Mouse (Mus musculus) MEL (cell line): Measurements from ENCODE around the gene Kctd18. TPM values are rescaled to one million over a fixed set of nuclear protein-coding genes. Genes with fewer than 3 reads are reported as not detected.
A peak's percentile ranks its signal among the peaks of the same experiment; 100 is the strongest.

Source experiments
- DNase-seq: peaks from one replicate; pipeline ENCODE4 v3.0.0; 2011; ENCODE audit warnings: low read depth, low spot score
- H3K27ac ChIP-seq: 2 replicates; pipeline ENCODE4 v1.5.1; 2012; ENCODE audit warnings: low read depth, mild to moderate bottlenecking, control low read depth, low read length, moderate library complexity; ENCODE audit not compliant: control insufficient read depth
- H3K27me3 ChIP-seq, 2 experiments: fragments of 150-350 bp in 1 of 2; sonication (generic) in 1 of 2; 2 replicates each; pipeline ENCODE4 v1.6.1; 2012; ENCODE audit warnings: low read length in 2 of 2, mild to moderate bottlenecking in 2 of 2, improper control_type of control experiment in 1 of 2, moderate library complexity in 1 of 2; ENCODE audit not compliant: insufficient read depth in 2 of 2, control insufficient read depth in 1 of 2
- H3K36me3 ChIP-seq, 2 experiments: 2 replicates each; pipeline ENCODE4 v1.6.1; 2012 to 2014; ENCODE audit warnings: low read length in 2 of 2, improper control_type of control experiment in 1 of 2, inconsistent platforms in 1 of 2, mild to moderate bottlenecking in 1 of 2; ENCODE audit not compliant: insufficient read depth in 2 of 2, control insufficient read depth in 1 of 2
- H3K4me1 ChIP-seq, 2 experiments: fragments of 150-350 bp in 1 of 2; sonication (generic) in 1 of 2; 2 replicates each; pipeline ENCODE4 v1.6.1; 2012; ENCODE audit warnings: low read length in 2 of 2, improper control_type of control experiment in 1 of 2, mild to moderate bottlenecking in 1 of 2; ENCODE audit not compliant: insufficient read depth in 2 of 2, control insufficient read depth in 1 of 2
- H3K4me3 ChIP-seq, 2 experiments: fragments of 150-350 bp in 1 of 2; sonication (generic) in 1 of 2; 2 replicates each; pipeline ENCODE4 v1.5.1; 2012; ENCODE audit warnings: low read depth in 2 of 2, low read length in 2 of 2, mild to moderate bottlenecking in 2 of 2, moderate library complexity in 2 of 2, control low read depth in 1 of 2, improper control_type of control experiment in 1 of 2; ENCODE audit not compliant: control insufficient read depth in 1 of 2, insufficient read depth in 1 of 2
- H3K79me2 ChIP-seq: 2 replicates; pipeline ENCODE4 v1.6.1; 2012; ENCODE audit warnings: mild to moderate bottlenecking, low read length, moderate library complexity; ENCODE audit not compliant: control insufficient read depth, poor library complexity, insufficient read depth
- H3K9ac ChIP-seq: 2 replicates; pipeline ENCODE4 v1.6.1; 2012; ENCODE audit warnings: low read depth, mild to moderate bottlenecking, control low read depth, low read length, moderate library complexity; ENCODE audit not compliant: control insufficient read depth, poor library complexity, severe bottlenecking
- H3K9me3 ChIP-seq: fragments of 150-350 bp; sonication (generic); replicated peaks from 2 replicates; pipeline ENCODE4 v1.6.1; 2012; ENCODE audit warnings: mild to moderate bottlenecking, low read length, improper control_type of control experiment, moderate library complexity; ENCODE audit not compliant: insufficient read depth
- CTCF ChIP-seq, 3 experiments: IDR thresholded peaks in 2 of 3; conservative IDR thresholded peaks in 1 of 3; 2 replicates each; pipeline ENCODE4 v1.5.1; 2011 to 2012; ENCODE audit warnings: low read length in 3 of 3, low read depth in 2 of 3, mild to moderate bottlenecking in 2 of 3, improper control_type of control experiment in 1 of 3, inconsistent platforms in 1 of 3, mixed read lengths in 1 of 3, moderate library complexity in 1 of 3; ENCODE audit not compliant: control insufficient read depth in 1 of 3, insufficient read depth in 1 of 3, poor library complexity in 1 of 3, severe bottlenecking in 1 of 3
- EP300 ChIP-seq, 2 experiments: IDR thresholded peaks; 2 replicates each; pipeline ENCODE4 v1.6.1; 2011; ENCODE audit warnings: improper control_type of control experiment in 2 of 2, low read length in 2 of 2, low read depth in 1 of 2, mild to moderate bottlenecking in 1 of 2
- GATA1 ChIP-seq: IDR thresholded peaks from 2 replicates; pipeline ENCODE4 v1.6.1; 2011; ENCODE audit warnings: low read depth, low read length, improper control_type of control experiment
- HCFC1 ChIP-seq: IDR thresholded peaks from 2 replicates; pipeline ENCODE4 v1.6.1; 2012; ENCODE audit warnings: low read depth, mild to moderate bottlenecking, inconsistent platforms, low read length, improper control_type of control experiment, moderate library complexity
- KAT2A ChIP-seq: conservative IDR thresholded peaks from 2 replicates; pipeline ENCODE4 v1.6.1; 2012; ENCODE audit warnings: low read depth, low read length, improper control_type of control experiment, inconsistent platforms
- MAX ChIP-seq: IDR thresholded peaks from 2 replicates; pipeline ENCODE4 v1.6.1; 2011; ENCODE audit warnings: low read length, improper control_type of control experiment
- MXI1 ChIP-seq: IDR thresholded peaks from 2 replicates; pipeline ENCODE4 v1.6.1; 2011; ENCODE audit warnings: mild to moderate bottlenecking, low read depth, low read length, improper control_type of control experiment
- MYB ChIP-seq: IDR thresholded peaks from 2 replicates; pipeline ENCODE4 v1.6.1; 2011; ENCODE audit warnings: mild to moderate bottlenecking, low read depth, low read length, improper control_type of control experiment
- NELFE ChIP-seq: IDR thresholded peaks from 2 replicates; pipeline ENCODE4 v1.6.1; 2011; ENCODE audit warnings: low read depth, low read length, improper control_type of control experiment
- NRF1 ChIP-seq: IDR thresholded peaks from 2 replicates; pipeline ENCODE4 v1.6.1; 2014; ENCODE audit warnings: low read depth, mild to moderate bottlenecking, inconsistent platforms, low read length, improper control_type of control experiment, moderate library complexity; ENCODE audit not compliant: poor library complexity, insufficient read depth, severe bottlenecking
- RAD21 ChIP-seq: IDR thresholded peaks from 2 replicates; pipeline ENCODE4 v1.6.1; 2011; ENCODE audit warnings: mild to moderate bottlenecking, low read depth, low read length, improper control_type of control experiment
- RCOR1 ChIP-seq: IDR thresholded peaks from 2 replicates; pipeline ENCODE4 v1.6.1; 2012; ENCODE audit warnings: low read depth, mild to moderate bottlenecking, inconsistent platforms, low read length, improper control_type of control experiment
- SMC3 ChIP-seq: IDR thresholded peaks from 2 replicates; pipeline ENCODE4 v1.6.1; 2011; ENCODE audit warnings: low read depth, low read length, improper control_type of control experiment
- TBP ChIP-seq: IDR thresholded peaks from 2 replicates; pipeline ENCODE4 v1.8.0; 2011; ENCODE audit warnings: low read depth, low read length, improper control_type of control experiment
- UBTF ChIP-seq: IDR thresholded peaks from 2 replicates; pipeline ENCODE4 v1.6.1; 2012; ENCODE audit warnings: low read depth, mild to moderate bottlenecking, inconsistent platforms, low read length, improper control_type of control experiment, moderate library complexity, borderline replicate concordance; ENCODE audit not compliant: insufficient read depth
- USF1 ChIP-seq: IDR thresholded peaks from 2 replicates; pipeline ENCODE4 v1.6.1; 2014; ENCODE audit warnings: low read depth, mild to moderate bottlenecking, inconsistent platforms, low read length, improper control_type of control experiment, moderate library complexity
- ZC3H11A ChIP-seq: IDR thresholded peaks from 2 replicates; pipeline ENCODE4 v1.6.1; 2012; ENCODE audit warnings: low read depth, mild to moderate bottlenecking, inconsistent platforms, low read length, improper control_type of control experiment
- ZMIZ1 ChIP-seq: IDR thresholded peaks from 2 replicates; pipeline ENCODE4 v1.6.1; 2012; ENCODE audit warnings: low read depth, mild to moderate bottlenecking, inconsistent platforms, low read length, improper control_type of control experiment, moderate library complexity
- polyA plus RNA-seq, 2 experiments: library from polyadenylated mRNA; stranded (reverse) in 1 of 2; unstranded in 1 of 2; fragments of >175 nt in 1 of 2; fragments of >200 nt in 1 of 2; gene quantifications; 2 replicates each; pipeline versions ENCODE4 v1.2.1 to v1.2.4; 2012; ENCODE audit warnings: low replicate concordance in 2 of 2, low read depth in 1 of 2; ENCODE audit not compliant: insufficient read length in 2 of 2, insufficient read depth in 1 of 2, missing spikeins in 1 of 2
- total RNA-seq: library from RNA; depleted of rRNA; stranded (reverse); fragments of 300-350 nt; gene quantifications from 2 replicates; pipeline ENCODE4 v1.2.3, GENCODE M21; 2012

The Kctd18 gene
- total and polyA plus RNA-seq, 3 experiments: 11.1 to 12.6 TPM; not detected in 1

- no peak for TF ChIP-seq ZMIZ1
- TF ChIP-seq SMC3: no peak
- TF ChIP-seq ZC3H11A: no peak
- peak; percentile 77 for TF ChIP-seq MAX
- TF ChIP-seq NRF1: peak; percentile 51; the same call in 1 of the 2 replicates
- peak; percentile 43; the same call in 1 of the 2 replicates for TF ChIP-seq RCOR1
- TF ChIP-seq CTCF (IDR thresholded peaks at IDR 0.05 in 2 of 3, conservative IDR thresholded peaks at IDR 0.05 in 1 of 3; ENCODE audit: control insufficient read depth in 1 of 3, insufficient read depth in 1 of 3, low read depth in 2 of 3, low read length in 3 of 3, poor library complexity in 1 of 3, severe bottlenecking in 1 of 3): no peak
- peak; percentile 59; the same call in 1 of the 2 replicates for TF ChIP-seq MYB
- TF ChIP-seq UBTF: no peak
- peak; percentile 91; the same call in 1 of the 2 replicates for TF ChIP-seq MXI1
- no peak for TF ChIP-seq RAD21
- TF ChIP-seq HCFC1: peak; percentile 87
- peak; percentile 86 for TF ChIP-seq TBP
- TF ChIP-seq USF1: no peak
- peak; percentile 91 for TF ChIP-seq NELFE
Measured at GRCm38 (mm10) chr1:57995432-57996132, 23.2 kb downstream of the Kctd18 start, which contains the start of gene Sgo2a (continued).

- Histone ChIP-seq H3K27me3 (no peaks in the 10 kb centered on the region), H3K36me3 (no peaks in the 10 kb centered on the region), H3K27ac (no peak overlapping the region), H3K9me3 (no peaks in the 10 kb centered on the region), H3K4me1 (peaks cover 0 to 5% of the 10 kb centered on the region in 2 experiments; a peak in 2 of 4 replicates), H3K79me2 (peaks cover 4% of the 10 kb centered on the region), H3K9ac (no peak overlapping the region), H3K4me3 (no peak overlapping the region)
- TF ChIP-seq MYB: 0 out of 2 replicates have a peak, but pooled peaks have one; percentile 28
- TF ChIP-seq KAT2A: no peak
- 0 out of 2 replicates have a peak, but pooled peaks have one; percentile 17 for TF ChIP-seq GATA1
- peak; percentile 45 to 63; a peak in 2 of 4 replicates for TF ChIP-seq EP300 (IDR thresholded peaks at IDR 0.05; ENCODE audit: low read depth in 1 of 2, low read length in 2 of 2)
- 0 out of 2 replicates have a peak, but pooled peaks have one; percentile 33 for TF ChIP-seq TBP
- peak; percentile 56 for DNase-seq
Measured at GRCm38 (mm10) chr1:57991277-57991676, 27.5 kb downstream of the Kctd18 start.
